Mouse (Mus musculus): ENCODE measurements around the gene Calcr.

DNA sequence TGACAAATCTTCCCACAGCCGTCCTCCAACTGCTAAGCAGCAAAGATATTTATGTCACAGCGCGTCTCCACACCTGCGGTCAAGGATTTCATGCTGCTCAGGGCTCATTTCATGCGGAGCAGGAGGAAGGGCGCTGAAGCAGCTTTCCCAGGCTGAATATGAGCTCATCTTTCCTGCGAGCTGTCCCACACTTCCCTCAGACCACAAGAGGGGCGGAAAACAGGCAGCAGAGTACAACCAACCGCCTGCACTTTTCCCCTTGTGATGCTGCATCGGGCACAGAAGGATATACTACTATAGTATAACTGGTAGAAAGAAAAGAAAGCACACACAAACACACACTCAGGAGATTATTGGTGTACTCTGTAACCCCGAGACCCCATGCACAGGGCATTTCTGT lies 23.2 kb downstream of the Calcr start:
- no peak for TF ChIP-seq CTCF (IDR thresholded peaks at IDR 0.05; ENCODE audit: borderline replicate concordance, control insufficient read depth, extremely low read depth, insufficient read depth, low read length, poor library complexity)
- no peak for TF ChIP-seq POLR2A (IDR thresholded peaks at IDR 0.05; ENCODE audit: control insufficient read depth, extremely low read depth, insufficient read depth, low read length, poor library complexity)

Data from thymus, adult 2 months (tissue).